Mouse (Mus musculus) inflammation-experienced regulatory T-cells, adult 6 months (primary cell): ENCODE data around the gene Cyp2c67. TPM values are rescaled to one million over a fixed set of nuclear protein-coding genes. Genes with fewer than 3 reads are reported as not detected.
"Not testable (repeated sequence)": the region's sequence is repeated elsewhere in the genome, so short reads cannot be mapped to it uniquely, and the experiment has no call there.

ENCODE experiments used
- ATAC-seq: one replicate; pipeline ENCODE4 v1.8.0; 2017
- polyA plus RNA-seq, 3 experiments: library from polyadenylated mRNA; unstranded; fragments of 100-300 nt; shearing (Covaris generic); gene quantifications; one replicate each; pipeline ENCODE4 v1.2.1; 2017

The Cyp2c67 gene
- polyA plus RNA-seq, result not detected

DNA sequence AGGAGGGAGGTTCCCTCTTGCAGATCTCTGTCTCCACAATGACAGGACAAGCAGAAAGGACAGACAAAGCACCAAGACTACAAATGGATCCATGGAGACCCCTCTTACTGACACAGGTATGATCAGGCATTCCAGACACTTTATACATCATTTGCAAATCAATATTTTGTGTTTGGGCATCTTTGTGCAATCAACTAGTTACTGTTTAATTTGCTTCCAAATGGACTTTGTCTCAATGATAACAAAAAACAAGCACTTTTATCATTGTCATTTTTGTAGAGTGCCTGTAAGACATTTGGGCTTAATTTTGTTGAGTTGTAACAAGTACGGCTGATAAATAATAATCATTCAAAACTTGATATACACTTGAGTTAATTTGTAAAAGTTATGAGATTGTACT, at the start of gene Cyp2c67:
Gene Cyp2c67 (minus strand): TSS at position 114 of the 400 bp plus-strand sequence.
- ATAC-seq, result no peak

DNA sequence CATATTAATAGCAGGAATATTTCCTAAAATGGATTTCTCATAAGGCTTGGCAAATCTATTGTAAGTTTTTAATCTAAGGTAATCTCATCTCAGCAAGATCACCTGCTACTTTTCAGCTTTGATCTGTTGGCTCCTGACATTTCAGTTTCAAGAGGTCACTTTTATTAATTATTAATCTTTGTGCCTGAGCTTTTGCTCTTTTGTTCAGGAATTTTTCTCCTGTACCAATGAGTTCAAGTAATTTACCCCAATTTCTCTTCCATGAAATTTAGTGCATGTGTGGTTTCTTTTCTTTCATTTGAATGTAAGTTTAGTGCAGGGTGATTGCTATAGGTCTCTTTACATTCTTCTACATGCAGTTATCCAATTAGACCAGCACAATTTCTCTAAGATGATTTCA, 16.8 kb upstream of the Cyp2c67 start:
- ATAC-seq, result not testable (repeated sequence)

DNA sequence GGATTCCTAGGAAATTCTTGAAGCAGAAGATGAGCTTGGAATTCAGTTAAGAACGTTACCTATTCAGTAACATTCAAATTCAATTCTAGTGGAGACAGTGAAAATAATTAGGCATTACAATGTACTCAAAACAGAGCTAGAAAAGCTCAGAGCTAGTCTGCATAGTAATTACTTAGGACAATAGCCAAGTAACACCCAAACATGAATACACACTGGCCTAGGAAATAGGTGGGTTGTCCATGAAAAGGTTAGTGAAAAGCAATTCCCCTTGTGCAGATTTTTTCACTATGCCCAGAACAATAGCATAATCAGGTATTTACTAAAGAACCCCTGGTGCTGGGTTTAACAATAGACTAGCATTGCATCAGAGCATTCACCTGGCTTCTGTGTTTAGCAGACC, 3.5 kb upstream of the Cyp2c67 start:
- no peak for ATAC-seq

DNA sequence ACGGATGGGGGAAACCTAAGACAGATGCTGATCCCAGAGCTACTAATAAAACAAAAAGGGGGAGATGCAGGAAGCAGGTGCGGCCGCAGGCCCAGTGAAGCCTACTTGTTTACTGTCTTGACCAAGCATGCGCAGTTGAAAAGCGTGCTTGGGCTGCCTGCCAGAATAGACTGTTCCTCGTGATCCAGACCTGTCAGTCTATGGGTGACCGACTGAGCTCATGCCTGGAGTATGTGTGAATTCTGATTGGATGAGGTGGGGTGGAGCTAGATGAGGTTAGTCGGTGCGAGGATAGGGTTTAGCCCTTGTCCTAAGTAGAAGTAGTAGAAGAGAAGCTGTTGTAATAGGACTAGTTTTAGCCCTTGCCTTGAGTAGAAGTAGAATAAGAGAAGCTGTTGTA, 1.3 kb downstream of the Cyp2c67 start:
- no peak for ATAC-seq

DNA sequence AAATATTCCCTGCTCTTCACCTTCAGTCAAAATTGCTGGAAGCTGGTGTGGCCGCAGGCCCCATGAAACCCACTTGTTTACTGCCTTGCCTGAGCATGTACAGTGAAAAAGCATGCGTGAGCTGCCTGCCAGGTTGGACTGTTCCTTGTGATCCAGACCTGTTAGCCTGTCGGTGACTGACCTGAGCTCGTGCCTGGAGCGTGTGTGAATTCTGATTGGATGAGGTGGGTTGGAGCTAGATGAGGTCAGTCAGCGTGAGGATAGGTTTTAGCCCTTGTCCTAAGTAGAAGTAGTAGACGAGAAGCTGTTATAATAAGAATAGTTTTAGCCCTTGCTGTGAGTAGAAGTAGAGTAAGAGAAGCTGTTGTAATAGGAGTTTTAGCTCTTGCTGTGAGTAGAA, 4.3 kb downstream of the Cyp2c67 start:
- ATAC-seq, result not testable (repeated sequence)

Other genes starting within 250 kb of the Cyp2c67 start
- not detected for gene Cyp2c38, start 186.0 kb downstream of the Cyp2c67 start, polyA plus RNA-seq
- gene Cyp2c39, start 138.2 kb downstream of the Cyp2c67 start, polyA plus RNA-seq, result not detected
- not detected for gene Cyp2c68, start 92.0 kb upstream of the Cyp2c67 start, polyA plus RNA-seq
- gene Cyp2c40, start 163.8 kb upstream of the Cyp2c67 start, polyA plus RNA-seq, result not detected
- gene Cyp2c69, start 237.7 kb upstream of the Cyp2c67 start, polyA plus RNA-seq, result not detected